Mouse (Mus musculus): Measurements from ENCODE around the gene Fam3c.
"Not testable (repeated sequence)": the region's sequence is repeated elsewhere in the genome, so short reads cannot be mapped to it uniquely, and the experiment has no call there.

The Fam3c gene

GRCm38 (mm10) chr6:22292056-22292455 is 64.0 kb downstream of the Fam3c start:
- no peak for DNase-seq (ENCODE audit: low spot score in 2 of 2)

- no peak for DNase-seq (ENCODE audit: low spot score in 2 of 2)
Observed at GRCm38 (mm10) chr6:22290790-22291189, 65.3 kb downstream of the Fam3c start.

- DNase-seq (ENCODE audit: low spot score in 2 of 2), result no peak
Observed at GRCm38 (mm10) chr6:22289461-22290021, 66.5 kb downstream of the Fam3c start.

- peak; percentile 18 to 36 for DNase-seq (ENCODE audit: low spot score in 2 of 2)
Observed at GRCm38 (mm10) chr6:22288737-22289460, 67.1 kb downstream of the Fam3c start.

- peak; percentile 24 to 28 for DNase-seq (ENCODE audit: low spot score in 2 of 2)
Observed at GRCm38 (mm10) chr6:22288004-22288736, 67.9 kb downstream of the Fam3c start, which contains the start of gene Wnt16. Gene Wnt16 (plus strand): TSS chr6:22288227.

GRCm38 (mm10) chr6:22282405-22282804 is 73.6 kb downstream of the Fam3c start:
- DNase-seq (ENCODE audit: low spot score in 2 of 2), result no peak

- DNase-seq (ENCODE audit: low spot score in 2 of 2), result peak; percentile 32 to 37
Observed at GRCm38 (mm10) chr6:22280217-22280861, 75.7 kb downstream of the Fam3c start.

- DNase-seq (ENCODE audit: low spot score in 2 of 2), result no peak
Observed at GRCm38 (mm10) chr6:22277941-22278340, 78.1 kb downstream of the Fam3c start.

- DNase-seq (ENCODE audit: low spot score in 2 of 2), result no peak
Observed at GRCm38 (mm10) chr6:22269840-22270521, 86.1 kb downstream of the Fam3c start.

GRCm38 (mm10) chr6:22268677-22269076 is 87.4 kb downstream of the Fam3c start:
- DNase-seq (ENCODE audit: low spot score in 2 of 2), result no peak

GRCm38 (mm10) chr6:22267807-22268667 is 88.0 kb downstream of the Fam3c start:
- no peak for DNase-seq (ENCODE audit: low spot score in 2 of 2)

GRCm38 (mm10) chr6:22266018-22266417 is 90.0 kb downstream of the Fam3c start:
- no peak for DNase-seq (ENCODE audit: low spot score in 2 of 2)

- DNase-seq (ENCODE audit: low spot score in 2 of 2), result not testable (repeated sequence)
Observed at GRCm38 (mm10) chr6:22264094-22264493, 91.9 kb downstream of the Fam3c start.

- DNase-seq (ENCODE audit: low spot score in 2 of 2), result no peak
Observed at GRCm38 (mm10) chr6:22262519-22262918, 93.5 kb downstream of the Fam3c start.

GRCm38 (mm10) chr6:22258784-22259183 is 97.3 kb downstream of the Fam3c start:
- DNase-seq (ENCODE audit: low spot score in 2 of 2), result no peak
